Mouse (Mus musculus): Measurements from ENCODE around the gene Tmem30a. TPM values are rescaled to one million over a fixed set of nuclear protein-coding genes. Genes with fewer than 3 reads are reported as not detected.

Tmem30a gene
- polyA plus RNA-seq (2015; fragmentation: Nextera tagmentation; extraction: Ambion mirVana) = 51.4 and 54.5 TPM in 2 replicates

GRCm38 (mm10) chr9:79792841-79793835 is at the start of gene Tmem30a:
Gene Tmem30a, minus strand, starts transcription at chr9:79793507.
- Histone ChIP-seq H3K27ac (peak within 1 kb of the TSS; percentile 91), H3K27me3 (no peaks in the 10 kb centered on the region), H3K9ac (peak within 1 kb of the TSS; percentile 94), H3K9me3 (no peaks in the 10 kb centered on the region), H3K4me3 (peak within 1 kb of the TSS; percentile 93), H3K4me1 (peaks cover 20% of the 10 kb centered on the region), H3K36me3 (no peaks in the 10 kb centered on the region), H3K4me2 (replicated peaks) (peak within 1 kb of the TSS; percentile 75)
- WGBS = under 1% methylated on average over 86 of the region's 91 CpGs
- ATAC-seq (ENCODE audit: low FRiP score, low read depth) = peak; percentile 98

GRCm38 (mm10) chr9:79842615-79843014 is 49.3 kb upstream of the Tmem30a start:
- Histone ChIP-seq H3K36me3 (no peaks in the 10 kb centered on the region), H3K9me3 (no peaks in the 10 kb centered on the region), H3K4me2 (replicated peaks) (no peak overlapping the region), H3K27me3 (no peaks in the 10 kb centered on the region), H3K4me3 (no peak overlapping the region), H3K27ac (no peak overlapping the region), H3K9ac (no peak overlapping the region), H3K4me1 (no peaks in the 10 kb centered on the region)
- whole genome bisulfite sequencing = 79% methylated on average over 6 of the region's 6 CpGs
- ATAC-seq (ENCODE audit: low FRiP score, low read depth) = no peak

- H3K27me3 ChIP-seq = no peaks in the 10 kb centered on the region
- H3K9ac ChIP-seq = no peak overlapping the region
- no peaks in the 10 kb centered on the region for H3K4me1 ChIP-seq
Measured at GRCm38 (mm10) chr9:79842028-79842427, 48.7 kb upstream of the Tmem30a start.

GRCm38 (mm10) chr9:79831294-79831693 is 38.0 kb upstream of the Tmem30a start:
- no peak for ATAC-seq (ENCODE audit: low FRiP score, low read depth)

More at GRCm38 (mm10) chr9:79842028-79842427, 48.7 kb upstream of the Tmem30a start:
- H3K4me2 ChIP-seq (replicated peaks) = no peak overlapping the region
- no peak overlapping the region for H3K4me3 ChIP-seq
- no peak overlapping the region for H3K27ac ChIP-seq
- ATAC-seq (ENCODE audit: low FRiP score, low read depth) = no peak
- H3K36me3 ChIP-seq = no peaks in the 10 kb centered on the region
- H3K9me3 ChIP-seq = no peaks in the 10 kb centered on the region

GRCm38 (mm10) chr9:79830874-79831273 is 37.6 kb upstream of the Tmem30a start:
- H3K27me3 ChIP-seq = no peaks in the 10 kb centered on the region
- no peak overlapping the region for H3K9ac ChIP-seq
- H3K36me3 ChIP-seq = no peaks in the 10 kb centered on the region
- H3K4me2 ChIP-seq (replicated peaks) = no peak overlapping the region
- H3K27ac ChIP-seq = no peak overlapping the region
- no peak overlapping the region for H3K4me3 ChIP-seq
- H3K9me3 ChIP-seq = no peaks in the 10 kb centered on the region
- H3K4me1 ChIP-seq = 0 out of 2 replicates have a peak, but pooled peaks cover 5% of the 10 kb centered on the region
- 39% methylated on average over 4 of the region's 4 CpGs for WGBS
- ATAC-seq (ENCODE audit: low FRiP score, low read depth) = no peak

More at GRCm38 (mm10) chr9:79831294-79831693, 38.0 kb upstream of the Tmem30a start:
- H3K27me3 ChIP-seq = no peaks in the 10 kb centered on the region
- H3K4me2 ChIP-seq (replicated peaks) = no peak overlapping the region
- H3K4me1 ChIP-seq = 0 out of 2 replicates have a peak, but pooled peaks cover 5% of the 10 kb centered on the region
- H3K9me3 ChIP-seq = no peaks in the 10 kb centered on the region
- H3K9ac ChIP-seq = no peak overlapping the region
- H3K36me3 ChIP-seq = no peaks in the 10 kb centered on the region
- WGBS = 79% methylated on average over 1 of the region's 1 CpGs
- H3K27ac ChIP-seq = no peak overlapping the region
- H3K4me3 ChIP-seq = no peak overlapping the region

GRCm38 (mm10) chr9:79829842-79830800 is 36.8 kb upstream of the Tmem30a start:
- WGBS = 77% methylated on average over 23 of the region's 23 CpGs
- Histone ChIP-seq H3K36me3 (no peaks in the 10 kb centered on the region), H3K27ac (no peak overlapping the region), H3K9ac (no peak overlapping the region), H3K9me3 (no peaks in the 10 kb centered on the region), H3K27me3 (no peaks in the 10 kb centered on the region), H3K4me2 (replicated peaks) (no peak overlapping the region), H3K4me3 (no peak overlapping the region), H3K4me1 (0 out of 2 replicates have a peak, but pooled peaks cover 5% of the 10 kb centered on the region)
- no peak for ATAC-seq (ENCODE audit: low FRiP score, low read depth)

- H3K27ac ChIP-seq = no peak overlapping the region
- 57% methylated on average over 2 of the region's 2 CpGs for WGBS
Measured at GRCm38 (mm10) chr9:79827072-79827471, 33.8 kb upstream of the Tmem30a start.

GRCm38 (mm10) chr9:79825526-79825925 is 32.2 kb upstream of the Tmem30a start:
- Histone ChIP-seq H3K9me3 (no peaks in the 10 kb centered on the region), H3K4me2 (replicated peaks) (no peak overlapping the region), H3K27me3 (no peaks in the 10 kb centered on the region), H3K27ac (no peak overlapping the region), H3K4me1 (0 out of 2 replicates have a peak, but pooled peaks cover 5% of the 10 kb centered on the region), H3K9ac (no peak overlapping the region), H3K4me3 (no peak overlapping the region), H3K36me3 (no peaks in the 10 kb centered on the region)
- no peak for ATAC-seq (ENCODE audit: low FRiP score, low read depth)
- WGBS = 79% methylated on average over 7 of the region's 7 CpGs

More at GRCm38 (mm10) chr9:79827072-79827471, 33.8 kb upstream of the Tmem30a start:
- Histone ChIP-seq H3K4me3 (no peak overlapping the region), H3K4me1 (0 out of 2 replicates have a peak, but pooled peaks cover 5% of the 10 kb centered on the region), H3K4me2 (replicated peaks) (no peak overlapping the region), H3K36me3 (no peaks in the 10 kb centered on the region), H3K27me3 (no peaks in the 10 kb centered on the region), H3K9me3 (no peaks in the 10 kb centered on the region), H3K9ac (no peak overlapping the region)
- no peak for ATAC-seq (ENCODE audit: low FRiP score, low read depth)

GRCm38 (mm10) chr9:79823856-79824255 is 30.5 kb upstream of the Tmem30a start:
- H3K4me2 ChIP-seq (replicated peaks) = no peak overlapping the region
- no peak overlapping the region for H3K27ac ChIP-seq
- peaks cover 5% of the 10 kb centered on the region; the same call in 1 of the 2 replicates for H3K9me3 ChIP-seq
- H3K4me3 ChIP-seq = no peak overlapping the region
- ATAC-seq (ENCODE audit: low FRiP score, low read depth) = no peak
- H3K9ac ChIP-seq = no peak overlapping the region
- H3K27me3 ChIP-seq = no peaks in the 10 kb centered on the region
- 71% methylated on average over 2 of the region's 2 CpGs for WGBS
- H3K36me3 ChIP-seq = no peaks in the 10 kb centered on the region
- no peaks in the 10 kb centered on the region for H3K4me1 ChIP-seq

- Histone ChIP-seq H3K4me1 (no peaks in the 10 kb centered on the region), H3K9me3 (peaks cover 9% of the 10 kb centered on the region; the same call in 1 of the 2 replicates), H3K27ac (no peak overlapping the region), H3K9ac (no peak overlapping the region), H3K4me3 (no peak overlapping the region), H3K36me3 (no peaks in the 10 kb centered on the region), H3K4me2 (replicated peaks) (no peak overlapping the region), H3K27me3 (no peaks in the 10 kb centered on the region)
- 79% methylated on average over 4 of the region's 4 CpGs for WGBS
- no peak for ATAC-seq (ENCODE audit: low FRiP score, low read depth)
Measured at GRCm38 (mm10) chr9:79823438-79823837, 30.1 kb upstream of the Tmem30a start.

- no peak overlapping the region for H3K9ac ChIP-seq
- ATAC-seq (ENCODE audit: low FRiP score, low read depth) = no peak
- WGBS = 85% methylated on average over 5 of the region's 5 CpGs
Measured at GRCm38 (mm10) chr9:79816464-79816863, 23.2 kb upstream of the Tmem30a start.

More at GRCm38 (mm10) chr9:79816464-79816863, 23.2 kb upstream of the Tmem30a start:
- Histone ChIP-seq H3K4me2 (replicated peaks) (no peak overlapping the region), H3K36me3 (no peaks in the 10 kb centered on the region), H3K27me3 (no peaks in the 10 kb centered on the region), H3K27ac (no peak overlapping the region), H3K9me3 (peaks cover 16% of the 10 kb centered on the region; the same call in 1 of the 2 replicates), H3K4me1 (peaks cover 20% of the 10 kb centered on the region), H3K4me3 (no peak overlapping the region)

Measured in limb, embryonic 13.5 days (tissue).